Mouse (Mus musculus): ENCODE measurements around the gene Sit1. TPM values are rescaled to one million over a fixed set of nuclear protein-coding genes. Genes with fewer than 3 reads are reported as not detected.
A peak's percentile ranks its signal among the peaks of the same experiment; 100 is the strongest.
"Not testable (repeated sequence)": the region's sequence is repeated elsewhere in the genome, so short reads cannot be mapped to it uniquely, and the experiment has no call there.

Gene Sit1
- polyA plus RNA-seq, 1 experiment from 2014 or later: not detected

- 0 out of 2 replicates have a peak, but pooled peaks cover 6% of the 10 kb centered on the region for H3K36me3 ChIP-seq
- H3K4me2 ChIP-seq: 0 out of 2 replicates have a peak overlapping the region, but pooled peaks have one; percentile 90
- ATAC-seq (ENCODE audit: low FRiP score, low read depth): no peak
- no peaks in the 10 kb centered on the region for H3K9me3 ChIP-seq
- no peak overlapping the region for H3K27ac ChIP-seq (replicated peaks)
- H3K4me3 ChIP-seq: no peak overlapping the region
- no peaks in the 10 kb centered on the region for H3K27me3 ChIP-seq
- H3K9ac ChIP-seq: no peak overlapping the region
- 76% methylated on average over 4 of the region's 4 CpGs for WGBS
- H3K4me1 ChIP-seq (replicated peaks): peaks cover 25% of the 10 kb centered on the region
These were observed 14.4 kb upstream of the Sit1 start for GRCm38 (mm10) chr4:43497946-43498345.

GRCm38 (mm10) chr4:43497405-43497804 is 13.9 kb upstream of the Sit1 start:
- no peaks in the 10 kb centered on the region for H3K27me3 ChIP-seq
- no peak overlapping the region for H3K27ac ChIP-seq (replicated peaks)
- WGBS: 96% methylated on average over 8 of the region's 8 CpGs
- H3K4me2 ChIP-seq: 0 out of 2 replicates have a peak overlapping the region, but pooled peaks have one; percentile 90
- H3K9me3 ChIP-seq: no peaks in the 10 kb centered on the region
- peaks cover 25% of the 10 kb centered on the region for H3K4me1 ChIP-seq (replicated peaks)
- 0 out of 2 replicates have a peak, but pooled peaks cover 6% of the 10 kb centered on the region for H3K36me3 ChIP-seq
- H3K9ac ChIP-seq: no peak overlapping the region
- no peak overlapping the region for H3K4me3 ChIP-seq
- ATAC-seq (ENCODE audit: low FRiP score, low read depth): no peak

- no peak overlapping the region for H3K27ac ChIP-seq (replicated peaks)
- no peaks in the 10 kb centered on the region for H3K9me3 ChIP-seq
- no peak overlapping the region for H3K9ac ChIP-seq
- no peak for ATAC-seq (ENCODE audit: low FRiP score, low read depth)
- H3K27me3 ChIP-seq: no peaks in the 10 kb centered on the region
- peaks cover 25% of the 10 kb centered on the region for H3K4me1 ChIP-seq (replicated peaks)
- H3K36me3 ChIP-seq: 0 out of 2 replicates have a peak, but pooled peaks cover 6% of the 10 kb centered on the region
- H3K4me2 ChIP-seq: no peak overlapping the region
- 68% methylated on average over 6 of the region's 6 CpGs for WGBS
- no peak overlapping the region for H3K4me3 ChIP-seq
These were observed 13.1 kb upstream of the Sit1 start for GRCm38 (mm10) chr4:43496587-43496986.

GRCm38 (mm10) chr4:43493846-43494240 is 10.3 kb upstream of the Sit1 start:
- Histone ChIP-seq H3K9ac (peak overlapping the region; percentile 92), H3K9me3 (no peaks in the 10 kb centered on the region), H3K27me3 (no peaks in the 10 kb centered on the region), H3K27ac (replicated peaks) (peak overlapping the region; percentile 94), H3K4me2 (peak overlapping the region; percentile 71), H3K36me3 (0 out of 2 replicates have a peak, but pooled peaks cover 6% of the 10 kb centered on the region), H3K4me3 (peak overlapping the region; percentile 81), H3K4me1 (replicated peaks) (peaks cover 17% of the 10 kb centered on the region)
- WGBS: 1% methylated on average over 9 of the region's 9 CpGs
- no peak for ATAC-seq (ENCODE audit: low FRiP score, low read depth)

- under 1% methylated on average over 47 of the region's 47 CpGs for WGBS
- Histone ChIP-seq H3K4me3 (peak overlapping the region; percentile 81), H3K27ac (replicated peaks) (peak overlapping the region; percentile 94), H3K9ac (peak overlapping the region; percentile 92), H3K36me3 (0 out of 2 replicates have a peak, but pooled peaks cover 6% of the 10 kb centered on the region), H3K27me3 (no peaks in the 10 kb centered on the region), H3K9me3 (no peaks in the 10 kb centered on the region), H3K4me1 (replicated peaks) (peaks cover 16% of the 10 kb centered on the region), H3K4me2 (peak overlapping the region; percentile 71)
- peak; percentile 90 for ATAC-seq (ENCODE audit: low FRiP score, low read depth)
These were observed 9.8 kb upstream of the Sit1 start for GRCm38 (mm10) chr4:43493186-43493845.

- peak within 1 kb of the TSS; percentile 94 for H3K27ac ChIP-seq (replicated peaks)
- peak within 1 kb of the TSS; percentile 81 for H3K4me3 ChIP-seq
- no peaks in the 10 kb centered on the region for H3K27me3 ChIP-seq
- H3K9me3 ChIP-seq: no peaks in the 10 kb centered on the region
- H3K4me1 ChIP-seq (replicated peaks): peaks cover 16% of the 10 kb centered on the region
- peak within 1 kb of the TSS; percentile 71 for H3K4me2 ChIP-seq
- H3K9ac ChIP-seq: peak within 1 kb of the TSS; percentile 92
- under 1% methylated on average over 25 of the region's 25 CpGs for WGBS
- H3K36me3 ChIP-seq: 0 out of 2 replicates have a peak, but pooled peaks cover 6% of the 10 kb centered on the region
- peak; percentile 98 for ATAC-seq (ENCODE audit: low FRiP score, low read depth)
These were observed 9.3 kb upstream of the Sit1 start, which contains the start of gene Ccdc107 for GRCm38 (mm10) chr4:43492821-43493185. TSS of gene Ccdc107 (plus strand) at chr4:43492900.

GRCm38 (mm10) chr4:43492101-43492820 is 8.7 kb upstream of the Sit1 start:
- H3K9ac ChIP-seq: no peak overlapping the region
- H3K36me3 ChIP-seq: 0 out of 2 replicates have a peak, but pooled peaks cover 6% of the 10 kb centered on the region
- H3K27ac ChIP-seq (replicated peaks): peak overlapping the region; percentile 94
- peak overlapping the region; percentile 81 for H3K4me3 ChIP-seq
- H3K4me1 ChIP-seq (replicated peaks): peaks cover 16% of the 10 kb centered on the region
- H3K4me2 ChIP-seq: peak overlapping the region; percentile 71
- no peak for ATAC-seq (ENCODE audit: low FRiP score, low read depth)
- no peaks in the 10 kb centered on the region for H3K9me3 ChIP-seq
- WGBS: 38% methylated on average over 12 of the region's 12 CpGs
- H3K27me3 ChIP-seq: no peaks in the 10 kb centered on the region

GRCm38 (mm10) chr4:43490801-43491200 is 7.3 kb upstream of the Sit1 start:
- Histone ChIP-seq H3K9me3 (no peaks in the 10 kb centered on the region), H3K27ac (replicated peaks) (no peak overlapping the region), H3K36me3 (no peaks in the 10 kb centered on the region), H3K9ac (no peak overlapping the region), H3K27me3 (no peaks in the 10 kb centered on the region), H3K4me1 (replicated peaks) (peaks cover 16% of the 10 kb centered on the region), H3K4me3 (no peak overlapping the region), H3K4me2 (no peak overlapping the region)
- 81% methylated on average over 5 of the region's 5 CpGs for WGBS
- no peak for ATAC-seq (ENCODE audit: low FRiP score, low read depth)

GRCm38 (mm10) chr4:43489611-43490010 is 6.1 kb upstream of the Sit1 start:
- no peak overlapping the region for H3K4me2 ChIP-seq
- H3K36me3 ChIP-seq: no peaks in the 10 kb centered on the region
- no peak overlapping the region for H3K27ac ChIP-seq (replicated peaks)
- no peak overlapping the region for H3K4me3 ChIP-seq
- peaks cover 8% of the 10 kb centered on the region for H3K4me1 ChIP-seq (replicated peaks)
- 96% methylated on average over 3 of the region's 3 CpGs for WGBS
- no peak for ATAC-seq (ENCODE audit: low FRiP score, low read depth)
- H3K9me3 ChIP-seq: no peaks in the 10 kb centered on the region
- no peak overlapping the region for H3K9ac ChIP-seq
- no peaks in the 10 kb centered on the region for H3K27me3 ChIP-seq

GRCm38 (mm10) chr4:43485666-43486065 is 2.1 kb upstream of the Sit1 start:
- H3K36me3 ChIP-seq, H3K9ac ChIP-seq: not testable (repeated sequence)
- 88% methylated on average over 5 of the region's 5 CpGs for WGBS

GRCm38 (mm10) chr4:43482591-43482990 is 943 bp downstream of the Sit1 start:
- Histone ChIP-seq H3K9ac (no peak overlapping the region), H3K4me3 (no peak overlapping the region), H3K27me3 (no peaks in the 10 kb centered on the region), H3K9me3 (no peaks in the 10 kb centered on the region), H3K36me3 (no peaks in the 10 kb centered on the region), H3K4me2 (no peak overlapping the region), H3K27ac (replicated peaks) (no peak overlapping the region), H3K4me1 (replicated peaks) (0 out of 2 replicates have a peak, but pooled peaks cover 3% of the 10 kb centered on the region)
- ATAC-seq (ENCODE audit: low FRiP score, low read depth): no peak
- WGBS: 75% methylated on average over 10 of the region's 10 CpGs

More at GRCm38 (mm10) chr4:43485666-43486065, 2.1 kb upstream of the Sit1 start:
- not testable (repeated sequence) for H3K4me3 ChIP-seq; H3K27me3 ChIP-seq; H3K4me2 ChIP-seq; H3K27ac ChIP-seq (replicated peaks); H3K4me1 ChIP-seq (replicated peaks); ATAC-seq (ENCODE audit: low FRiP score, low read depth); H3K9me3 ChIP-seq

- H3K36me3 ChIP-seq: no peaks in the 10 kb centered on the region
- 0 out of 2 replicates have a peak, but pooled peaks cover 3% of the 10 kb centered on the region for H3K4me1 ChIP-seq (replicated peaks)
- H3K4me3 ChIP-seq: no peak overlapping the region
- no peak for ATAC-seq (ENCODE audit: low FRiP score, low read depth)
- 81% methylated on average over 7 of the region's 7 CpGs for WGBS
- no peak overlapping the region for H3K4me2 ChIP-seq
- no peak overlapping the region for H3K27ac ChIP-seq (replicated peaks)
- no peaks in the 10 kb centered on the region for H3K27me3 ChIP-seq
- H3K9ac ChIP-seq: no peak overlapping the region
- no peaks in the 10 kb centered on the region for H3K9me3 ChIP-seq
These were observed 1.6 kb downstream of the Sit1 start for GRCm38 (mm10) chr4:43481894-43482456.
